Mouse (Mus musculus) hindbrain, embryonic 14.5 days (tissue): ENCODE data around the gene Itfg2. TPM values are rescaled to one million over a fixed set of nuclear protein-coding genes. Genes with fewer than 3 reads are reported as not detected.

Source experiments
- ATAC-seq: fragments of 200-750 bp; cut with Nextera tagmentation; 2 replicates; pipeline ENCODE4 v1.8.0; 2017; ENCODE audit warnings: moderate number of reproducible peaks, mild to moderate bottlenecking, moderate TSS enrichment, moderate library complexity; ENCODE audit not compliant: low FRiP score
- DNase-seq: peaks from one replicate; pipeline ENCODE4 v3.0.0-alpha.2; 2015; ENCODE audit warnings: low spot score
- H3K27ac ChIP-seq: fragments of 300-500 bp; sonication (generic); 2 replicates; pipeline ENCODE4 v1.5.1; 2014; ENCODE audit warnings: mild to moderate bottlenecking, moderate library complexity
- H3K27me3 ChIP-seq: fragments of 300-500 bp; sonication (generic); 2 replicates; pipeline ENCODE4 v1.6.1; 2014; ENCODE audit warnings: mild to moderate bottlenecking, low read length, mixed read lengths; ENCODE audit not compliant: control insufficient read depth, insufficient read depth
- H3K36me3 ChIP-seq: fragments of 300-500 bp; sonication (generic); replicated peaks from 2 replicates; pipeline ENCODE4 v1.6.1; 2014; ENCODE audit not compliant: control insufficient read depth, insufficient read depth
- H3K4me1 ChIP-seq: fragments of 300-500 bp; sonication (generic); replicated peaks from 2 replicates; pipeline ENCODE4 v1.6.1; 2014; ENCODE audit warnings: antibody characterized with exemption, low read length, mixed read lengths; ENCODE audit not compliant: control insufficient read depth, insufficient read depth
- H3K4me2 ChIP-seq: fragments of 300-500 bp; sonication (generic); replicated peaks from 2 replicates; pipeline ENCODE4 v1.6.1; 2014; ENCODE audit warnings: mild to moderate bottlenecking, moderate library complexity
- H3K4me3 ChIP-seq: fragments of 300-500 bp; sonication (generic); replicated peaks from 2 replicates; pipeline ENCODE4 v1.5.1; 2014; ENCODE audit warnings: mild to moderate bottlenecking, low read length
- H3K9ac ChIP-seq: fragments of 300-500 bp; sonication (generic); 2 replicates; pipeline ENCODE4 v1.6.1; 2014
- H3K9me3 ChIP-seq: fragments of 300-500 bp; sonication (generic); 2 replicates; pipeline ENCODE4 v1.6.1; 2016; ENCODE audit warnings: low read length; ENCODE audit not compliant: control insufficient read depth
- WGBS: fragments of 180-500 bp; shearing (Covaris S2); extraction: QIAGEN DNeasy Blood & Tissue Kit; methylation state at CpG from one replicate; pipeline ENCODE4 v1.1.7; 2014; 5-methylcytosine and 5-hydroxymethylcytosine counted together
- polyA plus RNA-seq: library from polyadenylated mRNA; unstranded; fragments of >200 nt; fragmentation: Nextera tagmentation; extraction: Ambion mirVana; gene quantifications from 2 replicates; pipeline ENCODE4 v1.2.1, GENCODE M21; 2014

Itfg2 gene
- polyA plus RNA-seq, 1 experiment from 2014 or later: 39.4 TPM

DNA sequence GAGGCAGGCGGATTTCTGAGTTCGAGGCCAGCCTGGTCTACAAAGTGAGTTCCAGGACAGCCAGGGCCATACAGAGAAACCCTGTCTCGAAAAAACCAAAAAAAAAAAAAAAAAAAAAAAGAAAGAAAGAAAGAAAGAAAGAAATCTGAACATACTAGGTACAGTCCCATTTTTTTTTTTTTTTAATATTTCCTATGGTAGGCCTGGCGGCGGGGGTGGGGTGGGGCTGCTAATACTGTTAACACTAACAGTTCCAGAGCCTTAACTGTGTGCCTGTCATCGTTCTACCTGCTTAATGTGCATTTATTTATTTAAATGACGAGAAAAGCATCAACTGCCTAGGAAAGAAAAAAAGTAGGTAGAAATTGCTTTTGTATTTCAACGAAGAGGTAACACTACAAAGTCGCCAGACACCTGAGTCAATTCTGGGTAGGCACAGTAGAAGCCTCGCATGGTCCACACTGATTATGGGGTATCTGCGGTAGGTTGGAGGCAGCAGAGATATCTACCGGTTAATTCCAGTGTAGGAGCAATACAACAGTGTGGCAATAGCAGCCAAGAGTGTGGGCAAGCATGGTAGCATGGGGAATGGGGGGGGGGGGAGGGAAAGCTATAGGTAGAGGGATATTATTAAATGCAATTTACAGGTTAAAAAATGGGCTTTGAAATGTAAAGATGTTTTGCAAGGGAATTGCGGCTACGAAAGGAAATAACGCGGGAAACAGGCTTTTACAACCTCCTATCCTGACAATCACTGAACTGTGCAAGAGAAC, 1.0 kb downstream of the Itfg2 start:
- peak overlapping the region; percentile 67 for H3K4me3 ChIP-seq

DNA sequence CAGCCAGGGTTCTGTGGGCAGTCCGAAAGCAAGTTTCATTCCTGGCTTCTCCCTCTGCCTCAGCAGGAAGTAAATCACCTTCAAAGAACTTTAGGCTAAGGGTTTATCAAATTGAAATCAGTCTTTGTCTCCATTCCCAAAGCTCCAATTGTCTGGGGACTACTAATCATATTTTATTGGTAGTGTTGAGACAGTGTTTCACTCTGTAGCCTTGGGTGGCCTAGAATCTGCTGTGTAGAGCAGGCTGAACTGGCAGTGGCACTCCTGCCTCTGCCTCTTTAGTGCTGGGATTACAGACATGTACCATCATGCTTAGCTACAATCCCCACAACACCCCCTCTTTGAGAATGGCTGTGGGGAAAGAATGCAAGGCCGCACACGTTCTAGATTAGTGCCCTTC, 3.3 kb downstream of the Itfg2 start:
- WGBS: 93% methylated on average over 3 of the region's 3 CpGs
- H3K9me3 ChIP-seq: no peaks in the 10 kb centered on the region
- no peak overlapping the region for H3K27ac ChIP-seq
- H3K36me3 ChIP-seq: no peaks in the 10 kb centered on the region
- ATAC-seq (no peak), DNase-seq (no peak)
- no peaks in the 10 kb centered on the region for H3K27me3 ChIP-seq
- no peak overlapping the region for H3K4me3 ChIP-seq
- H3K4me2 ChIP-seq: no peak overlapping the region
- peaks cover 10% of the 10 kb centered on the region for H3K4me1 ChIP-seq
- H3K9ac ChIP-seq: no peak overlapping the region

More for the DNA sequence above, 1.0 kb downstream of the Itfg2 start:
- peak; percentile 18; the same call in 1 of the 2 replicates for ATAC-seq
- H3K27me3 ChIP-seq: no peaks in the 10 kb centered on the region
- peaks cover 10% of the 10 kb centered on the region for H3K4me1 ChIP-seq
- H3K36me3 ChIP-seq: peaks cover 11% of the 10 kb centered on the region
- peak overlapping the region; percentile 90 for H3K9ac ChIP-seq
- no peak for DNase-seq
- peak overlapping the region; percentile 100 for H3K27ac ChIP-seq
- no peaks in the 10 kb centered on the region for H3K9me3 ChIP-seq
- peak overlapping the region; percentile 67 for H3K4me2 ChIP-seq
- 46% methylated on average over 15 of the region's 16 CpGs for WGBS

DNA sequence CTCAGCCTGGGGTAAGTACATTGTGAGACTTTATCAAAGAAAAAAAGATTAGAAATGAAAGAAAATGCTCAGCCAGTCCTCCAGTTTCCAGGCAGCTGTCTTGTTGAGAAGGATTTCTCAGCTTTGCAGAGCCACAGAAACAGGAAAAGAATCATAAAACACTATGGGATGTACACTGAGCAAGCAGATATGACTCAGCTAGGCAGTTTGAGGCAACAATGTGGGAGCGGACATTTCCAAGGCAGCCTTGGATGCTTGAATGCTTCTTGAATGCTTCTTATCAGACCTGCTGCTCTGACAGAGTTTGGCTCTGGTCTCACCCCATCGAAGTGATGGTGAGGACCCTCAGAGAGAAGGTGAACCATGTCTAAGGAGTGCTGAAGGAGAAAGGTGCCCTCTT, 3.7 kb downstream of the Itfg2 start:
- H3K36me3 ChIP-seq: no peaks in the 10 kb centered on the region
- ATAC-seq (no peak), DNase-seq (no peak)
- no peaks in the 10 kb centered on the region for H3K9me3 ChIP-seq
- peaks cover 10% of the 10 kb centered on the region for H3K4me1 ChIP-seq
- H3K27me3 ChIP-seq: no peaks in the 10 kb centered on the region
- 94% methylated on average over 2 of the region's 2 CpGs for WGBS
- no peak overlapping the region for H3K9ac ChIP-seq
- H3K4me2 ChIP-seq: no peak overlapping the region
- no peak overlapping the region for H3K27ac ChIP-seq
- H3K4me3 ChIP-seq: no peak overlapping the region

DNA sequence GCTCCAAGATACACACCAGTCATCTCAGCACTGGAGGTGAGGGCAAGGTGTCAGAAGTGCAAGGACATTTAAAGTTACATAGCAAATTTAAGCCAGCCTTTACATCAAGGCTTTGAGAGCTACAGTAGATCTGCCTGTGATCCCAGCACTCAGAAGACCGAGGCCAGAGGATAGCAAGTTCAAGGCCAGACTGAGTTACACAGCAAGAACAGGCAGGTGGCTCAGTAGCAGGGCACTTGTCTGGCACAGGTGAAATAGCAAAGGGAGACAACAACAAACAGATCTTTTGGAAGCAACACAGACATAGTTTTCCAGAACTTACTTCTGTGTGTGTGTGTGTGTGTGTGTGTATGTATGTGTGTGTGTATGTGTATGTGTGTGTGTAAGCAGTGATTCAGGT, 6.7 kb downstream of the Itfg2 start:
- no peaks in the 10 kb centered on the region for H3K9me3 ChIP-seq
- no peak for DNase-seq
- peaks cover under 1% of the 10 kb centered on the region; the same call in 1 of the 2 replicates for H3K4me1 ChIP-seq
- no peak overlapping the region for H3K4me3 ChIP-seq
- no peak overlapping the region for H3K9ac ChIP-seq
- ATAC-seq: no peak
- 94% methylated on average over 1 of the region's 1 CpGs for WGBS
- H3K27me3 ChIP-seq: no peaks in the 10 kb centered on the region
- H3K27ac ChIP-seq: no peak overlapping the region
- no peak overlapping the region for H3K4me2 ChIP-seq
- H3K36me3 ChIP-seq: peaks cover 16% of the 10 kb centered on the region

DNA sequence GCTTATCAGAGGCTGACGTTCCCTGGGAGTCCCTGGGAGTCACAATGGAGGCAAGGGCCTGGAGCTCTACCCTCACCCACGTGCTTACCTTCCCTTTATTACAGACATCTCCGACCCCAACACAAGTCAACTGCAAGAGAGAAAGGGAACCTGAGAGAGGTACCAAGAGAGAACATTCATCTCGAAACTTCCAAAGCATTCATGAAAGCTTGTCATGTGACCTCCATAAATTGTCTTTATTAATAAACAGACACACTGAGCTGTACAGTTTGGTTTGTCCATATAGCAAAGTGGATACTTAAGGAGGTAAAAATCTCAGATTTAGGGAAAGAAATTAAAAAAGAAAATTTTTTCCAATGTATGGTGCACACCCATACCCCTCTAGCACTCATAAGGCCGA, 8.6 kb downstream of the Itfg2 start:
- no peaks in the 10 kb centered on the region for H3K27me3 ChIP-seq
- no peaks in the 10 kb centered on the region for H3K9me3 ChIP-seq
- DNase-seq: no peak
- peaks cover 35% of the 10 kb centered on the region for H3K36me3 ChIP-seq
- H3K4me2 ChIP-seq: no peak overlapping the region
- 93% methylated on average over 5 of the region's 5 CpGs for WGBS
- no peak overlapping the region for H3K4me3 ChIP-seq
- ATAC-seq: no peak
- H3K9ac ChIP-seq: no peak overlapping the region
- no peak overlapping the region for H3K27ac ChIP-seq
- no peaks in the 10 kb centered on the region for H3K4me1 ChIP-seq

DNA sequence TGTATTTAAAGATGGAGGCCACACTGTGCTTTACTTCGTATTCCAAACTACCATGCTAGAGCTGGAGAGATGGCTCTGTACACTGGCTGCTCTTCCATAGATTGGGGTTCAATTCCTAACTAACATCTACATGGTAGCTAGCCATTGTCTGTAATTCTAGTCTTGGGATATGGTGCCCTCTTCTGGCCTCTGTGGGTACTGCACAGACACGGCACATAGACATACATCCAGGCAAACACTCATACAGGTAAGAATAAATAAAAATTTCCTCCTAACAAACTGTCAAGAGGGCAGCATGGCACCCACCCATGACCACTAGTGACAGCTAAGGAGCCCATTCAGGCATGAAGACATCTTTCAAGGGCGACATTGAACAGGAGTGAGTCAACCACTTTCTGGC, 13.6 kb downstream of the Itfg2 start:
- no peaks in the 10 kb centered on the region for H3K4me1 ChIP-seq
- no peak overlapping the region for H3K9ac ChIP-seq
- no peak overlapping the region for H3K4me2 ChIP-seq
- 17% methylated on average over 3 of the region's 3 CpGs for WGBS
- H3K27ac ChIP-seq: no peak overlapping the region
- DNase-seq (peak; percentile 88), ATAC-seq (peak; percentile 59)
- peaks cover 80% of the 10 kb centered on the region for H3K36me3 ChIP-seq
- no peaks in the 10 kb centered on the region for H3K9me3 ChIP-seq
- H3K4me3 ChIP-seq: no peak overlapping the region
- no peaks in the 10 kb centered on the region for H3K27me3 ChIP-seq

DNA sequence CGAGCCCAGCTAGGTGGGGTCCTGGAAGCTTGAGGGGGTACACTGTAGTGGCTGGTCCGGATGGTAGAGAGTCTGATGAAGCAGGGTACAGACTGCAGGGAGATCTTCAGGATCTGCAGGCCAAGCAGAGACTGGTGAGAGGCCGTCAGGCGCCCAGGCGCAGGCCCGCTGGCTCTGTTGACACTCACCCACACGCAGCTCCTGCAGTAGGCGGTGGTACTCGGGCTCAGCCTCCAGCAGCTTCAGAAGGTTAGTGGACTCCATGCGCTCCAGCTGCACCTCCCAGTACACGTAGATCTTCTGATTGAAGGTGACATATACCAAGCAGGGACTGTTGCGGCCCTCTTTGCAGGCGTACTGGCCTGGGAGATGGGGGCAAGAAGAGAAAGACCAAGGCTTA, 14.4 kb downstream of the Itfg2 start:
- Histone ChIP-seq H3K9ac (no peak overlapping the region), H3K4me3 (no peak overlapping the region), H3K4me2 (no peak overlapping the region), H3K27me3 (no peaks in the 10 kb centered on the region), H3K9me3 (no peaks in the 10 kb centered on the region), H3K36me3 (peaks cover 80% of the 10 kb centered on the region), H3K27ac (no peak overlapping the region), H3K4me1 (no peaks in the 10 kb centered on the region)
- no peak for DNase-seq
- 95% methylated on average over 13 of the region's 13 CpGs for WGBS
- no peak for ATAC-seq

DNA sequence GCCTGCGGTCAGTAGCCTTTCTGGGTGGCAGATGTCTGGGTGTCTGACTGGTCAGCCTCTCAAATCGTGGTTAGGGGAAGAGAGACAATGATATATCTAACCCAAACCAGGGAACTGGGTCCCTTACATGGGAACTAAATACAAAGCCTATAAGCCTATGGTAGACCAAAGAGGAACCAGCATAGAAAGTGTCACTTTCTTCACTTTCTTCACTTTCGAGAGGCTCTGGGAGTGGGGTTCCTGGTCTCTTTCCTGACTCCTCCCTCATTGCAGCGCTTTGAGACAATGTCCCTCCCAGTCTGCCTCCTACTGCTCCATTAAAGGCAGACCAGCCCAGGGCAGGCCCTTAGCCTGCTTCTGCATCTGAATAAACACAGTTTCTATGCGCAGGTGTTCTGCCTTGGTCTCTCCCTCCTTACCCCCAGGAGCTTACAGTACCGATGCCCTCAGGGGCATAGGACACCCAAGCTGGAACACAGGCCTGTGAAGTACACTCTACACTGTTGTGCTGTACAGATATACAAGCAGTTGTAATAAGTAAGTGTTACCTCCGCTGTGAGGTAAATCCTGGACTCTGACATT, 16.1 kb downstream of the Itfg2 start:
- no peak for ATAC-seq
- 89% methylated on average over 7 of the region's 7 CpGs for WGBS
- Histone ChIP-seq H3K27ac (no peak overlapping the region), H3K9me3 (no peaks in the 10 kb centered on the region), H3K4me1 (no peaks in the 10 kb centered on the region), H3K4me2 (no peak overlapping the region), H3K36me3 (peaks cover 67% of the 10 kb centered on the region), H3K4me3 (no peak overlapping the region), H3K27me3 (no peaks in the 10 kb centered on the region), H3K9ac (no peak overlapping the region)
- DNase-seq: no peak

DNA sequence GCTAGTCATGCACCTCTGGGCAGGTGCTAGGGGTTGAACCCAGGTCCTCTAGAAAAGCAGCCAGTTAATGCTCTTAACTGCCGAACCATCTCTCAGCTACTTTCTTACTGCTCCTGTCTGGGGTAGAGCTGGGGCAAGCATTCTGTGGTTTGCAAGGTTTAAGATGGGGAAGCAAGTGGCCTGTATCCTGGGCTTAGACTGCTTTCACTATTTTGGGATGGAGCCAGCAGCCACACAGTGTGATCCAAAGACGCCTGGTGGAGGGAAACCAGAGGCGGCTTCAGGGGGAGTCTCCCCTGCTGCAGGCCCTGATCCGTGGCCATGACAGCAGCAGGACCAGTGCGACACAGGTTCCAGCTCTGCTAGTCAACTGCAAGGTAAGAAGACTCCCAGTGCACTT, 20.0 kb downstream of the Itfg2 start:
- H3K4me1 ChIP-seq: peaks cover 10% of the 10 kb centered on the region; the same call in 1 of the 2 replicates
- WGBS: 57% methylated on average over 5 of the region's 5 CpGs
- no peak overlapping the region for H3K4me2 ChIP-seq
- no peak overlapping the region for H3K27ac ChIP-seq
- H3K27me3 ChIP-seq: no peaks in the 10 kb centered on the region
- DNase-seq: no peak
- H3K4me3 ChIP-seq: no peak overlapping the region
- H3K36me3 ChIP-seq: peaks cover 35% of the 10 kb centered on the region
- H3K9me3 ChIP-seq: no peaks in the 10 kb centered on the region
- H3K9ac ChIP-seq: no peak overlapping the region
- ATAC-seq: no peak
